Mouse (Mus musculus) CH12.LX (cell line): ENCODE results near the gene Hspb3. TPM values are rescaled to one million over a fixed set of nuclear protein-coding genes. Genes with fewer than 3 reads are reported as not detected.
A peak's percentile ranks its signal among the peaks of the same experiment; 100 is the strongest.

Experiments used
- DNase-seq: peaks from one replicate; pipeline ENCODE4 v3.0.0-alpha.2; 2013; ENCODE audit errors: extremely low read depth
- H3K27ac ChIP-seq: 2 replicates; pipeline ENCODE4 v1.5.1; 2012; ENCODE audit warnings: low read depth, mild to moderate bottlenecking, control low read depth, moderate library complexity; ENCODE audit not compliant: insufficient read depth
- H3K27me3 ChIP-seq: replicated peaks from 2 replicates; pipeline ENCODE3; 2012; ENCODE audit warnings: inconsistent platforms
- H3K36me3 ChIP-seq, 2 experiments: replicated peaks in 1 of 2; 2 replicates each; pipeline versions ENCODE3 to v1.6.1; 2012; ENCODE audit warnings: inconsistent platforms in 1 of 2, low read length in 1 of 2, mild to moderate bottlenecking in 1 of 2, mixed read lengths in 1 of 2, moderate library complexity in 1 of 2; ENCODE audit not compliant: control insufficient read depth in 1 of 2, insufficient read depth in 1 of 2
- H3K4me1 ChIP-seq, 2 experiments: 2 replicates each; pipeline ENCODE4 v1.6.1; 2012; ENCODE audit warnings: inconsistent platforms in 1 of 2, moderate library complexity in 1 of 2; ENCODE audit not compliant: insufficient read depth in 2 of 2, control insufficient read depth in 1 of 2
- H3K4me2 ChIP-seq: 2 replicates; pipeline ENCODE4 v1.6.1; 2012; ENCODE audit warnings: low read depth, mild to moderate bottlenecking, control low read depth; ENCODE audit not compliant: poor library complexity, insufficient read depth, severe bottlenecking
- H3K4me3 ChIP-seq, 3 experiments: fragments of 150-350 bp in 1 of 3; sonication (generic) in 1 of 3; replicated peaks in 1 of 3; 2 replicates each; pipeline versions ENCODE3 to v1.5.1; 2011 to 2012; ENCODE audit warnings: low read depth in 2 of 3, low read length in 2 of 3, mild to moderate bottlenecking in 2 of 3, moderate library complexity in 2 of 3, control low read depth in 1 of 3, improper control_type of control experiment in 1 of 3, inconsistent platforms in 1 of 3, mixed read lengths in 1 of 3; ENCODE audit not compliant: poor library complexity in 1 of 3
- H3K79me2 ChIP-seq: replicated peaks from 2 replicates; pipeline ENCODE4 v1.6.1; 2012; ENCODE audit warnings: mild to moderate bottlenecking, moderate library complexity; ENCODE audit not compliant: control insufficient read depth, poor library complexity, insufficient read depth, severe bottlenecking; ENCODE audit errors: extremely low read depth
- H3K9ac ChIP-seq: 2 replicates; pipeline ENCODE4 v1.6.1; 2012; ENCODE audit warnings: low read depth, mild to moderate bottlenecking, control low read depth, moderate library complexity; ENCODE audit not compliant: insufficient read depth
- H3K9me3 ChIP-seq: replicated peaks from 2 replicates; pipeline ENCODE3; 2012; ENCODE audit warnings: low read length, inconsistent platforms, mixed read lengths
- BHLHE40 ChIP-seq: IDR thresholded peaks from 2 replicates; pipeline ENCODE4 v1.6.1; 2011; ENCODE audit warnings: mild to moderate bottlenecking, low read depth, low read length, improper control_type of control experiment
- CHD1 ChIP-seq: IDR thresholded peaks from 2 replicates; pipeline ENCODE4 v1.6.1; 2012; ENCODE audit warnings: low read depth, low read length, improper control_type of control experiment, inconsistent platforms
- E2F4 ChIP-seq: IDR thresholded peaks from 2 replicates; pipeline ENCODE4 v1.6.1; 2011; ENCODE audit warnings: low read depth, low read length, improper control_type of control experiment; ENCODE audit not compliant: insufficient replicate concordance
- ELF1 ChIP-seq: IDR thresholded peaks from 2 replicates; pipeline ENCODE4 v1.6.1; 2014; ENCODE audit warnings: low read depth, mild to moderate bottlenecking, inconsistent platforms, low read length, improper control_type of control experiment
- EP300 ChIP-seq: IDR thresholded peaks from 2 replicates; pipeline ENCODE4 v1.6.1; 2011; ENCODE audit warnings: low read length, improper control_type of control experiment
- ETS1 ChIP-seq: conservative IDR thresholded peaks from 2 replicates; pipeline ENCODE4 v1.6.1; 2012; ENCODE audit warnings: low read depth, mild to moderate bottlenecking, inconsistent platforms, low read length, improper control_type of control experiment, moderate library complexity
- IRF4 ChIP-seq: IDR thresholded peaks from 2 replicates; pipeline ENCODE4 v1.6.1; 2014; ENCODE audit warnings: low read depth, mild to moderate bottlenecking, inconsistent platforms, low read length, improper control_type of control experiment
- JUN ChIP-seq: IDR thresholded peaks from 2 replicates; pipeline ENCODE4 v1.6.1; 2011; ENCODE audit warnings: low read depth, mild to moderate bottlenecking, low read length, improper control_type of control experiment, moderate library complexity; ENCODE audit not compliant: insufficient read depth
- KAT2A ChIP-seq: IDR thresholded peaks from 2 replicates; pipeline ENCODE4 v1.6.1; 2012; ENCODE audit warnings: low read length, improper control_type of control experiment, inconsistent platforms; ENCODE audit not compliant: insufficient replicate concordance
- MAFK ChIP-seq: IDR thresholded peaks from 2 replicates; pipeline ENCODE4 v1.6.1; 2011; ENCODE audit warnings: low read length, improper control_type of control experiment; ENCODE audit not compliant: insufficient replicate concordance
- MAX ChIP-seq: IDR thresholded peaks from 2 replicates; pipeline ENCODE4 v1.6.1; 2011; ENCODE audit warnings: low read length, improper control_type of control experiment
- MAZ ChIP-seq: IDR thresholded peaks from 2 replicates; pipeline ENCODE4 v1.6.1; 2012; ENCODE audit warnings: low read depth, mild to moderate bottlenecking, inconsistent platforms, low read length, improper control_type of control experiment, moderate library complexity
- MEF2A ChIP-seq: IDR thresholded peaks from 2 replicates; pipeline ENCODE4 v1.6.1; 2014; ENCODE audit warnings: low read depth, mild to moderate bottlenecking, inconsistent platforms, low read length, improper control_type of control experiment, borderline replicate concordance
- MXI1 ChIP-seq: IDR thresholded peaks from 2 replicates; pipeline ENCODE4 v1.6.1; 2011; ENCODE audit warnings: mild to moderate bottlenecking, low read depth, low read length, improper control_type of control experiment
- MYC ChIP-seq: IDR thresholded peaks from 2 replicates; pipeline ENCODE4 v1.6.1; 2011; ENCODE audit warnings: low read depth, mild to moderate bottlenecking, improper control_type of control experiment, low read length
- NELFE ChIP-seq: IDR thresholded peaks from 2 replicates; pipeline ENCODE4 v1.6.1; 2011; ENCODE audit warnings: low read depth, low read length, improper control_type of control experiment
- NRF1 ChIP-seq: IDR thresholded peaks from 2 replicates; pipeline ENCODE4 v1.6.1; 2014; ENCODE audit warnings: low read depth, mild to moderate bottlenecking, inconsistent platforms, low read length, improper control_type of control experiment, moderate library complexity
- PAX5 ChIP-seq: IDR thresholded peaks from 2 replicates; pipeline ENCODE4 v1.6.1; 2012; ENCODE audit warnings: low read length, inconsistent platforms, mixed read lengths
- POLR2A ChIP-seq: IDR thresholded peaks from 2 replicates; pipeline ENCODE4 v1.6.1; 2011; ENCODE audit warnings: low read depth, mild to moderate bottlenecking, improper control_type of control experiment, low read length
- POLR2AphosphoS2 ChIP-seq: IDR thresholded peaks from 2 replicates; pipeline ENCODE4 v1.6.1; 2011; ENCODE audit warnings: low read depth, low read length, improper control_type of control experiment
- RAD21 ChIP-seq: IDR thresholded peaks from 2 replicates; pipeline ENCODE4 v1.6.1; 2011; ENCODE audit warnings: low read depth, mild to moderate bottlenecking, low read length, improper control_type of control experiment, moderate library complexity
- RCOR1 ChIP-seq: conservative IDR thresholded peaks from 2 replicates; pipeline ENCODE4 v1.6.1; 2012; ENCODE audit warnings: low read depth, mild to moderate bottlenecking, inconsistent platforms, low read length, improper control_type of control experiment
- SIN3A ChIP-seq: IDR thresholded peaks from 2 replicates; pipeline ENCODE4 v1.6.1; 2012; ENCODE audit warnings: low read length, improper control_type of control experiment, inconsistent platforms
- TBP ChIP-seq: conservative IDR thresholded peaks from 2 replicates; pipeline ENCODE4 v1.6.1; 2011; ENCODE audit warnings: low read depth, low read length, improper control_type of control experiment
- TCF12 ChIP-seq: IDR thresholded peaks from 2 replicates; pipeline ENCODE4 v1.6.1; 2014; ENCODE audit warnings: low read depth, mild to moderate bottlenecking, inconsistent platforms, low read length, improper control_type of control experiment
- UBTF ChIP-seq: IDR thresholded peaks from 2 replicates; pipeline ENCODE4 v1.6.1; 2012; ENCODE audit warnings: low read depth, mild to moderate bottlenecking, inconsistent platforms, low read length, improper control_type of control experiment, moderate library complexity
- USF1 ChIP-seq: IDR thresholded peaks from 2 replicates; pipeline ENCODE4 v1.6.1; 2014; ENCODE audit warnings: low read depth, mild to moderate bottlenecking, inconsistent platforms, low read length, improper control_type of control experiment
- USF2 ChIP-seq: conservative IDR thresholded peaks from 2 replicates; pipeline ENCODE4 v1.6.1; 2011; ENCODE audit warnings: low read depth, low read length, improper control_type of control experiment
- ZMIZ1 ChIP-seq: IDR thresholded peaks from 2 replicates; pipeline ENCODE4 v1.6.1; 2012; ENCODE audit warnings: low read depth, mild to moderate bottlenecking, inconsistent platforms, low read length, improper control_type of control experiment
- ZNF384 ChIP-seq: IDR thresholded peaks from 2 replicates; pipeline ENCODE4 v1.6.1; 2012; ENCODE audit warnings: low read depth, low read length, improper control_type of control experiment, inconsistent platforms
- dilution Hi-C: fragments of 300-500 bp; cut with MboI; formaldehyde crosslinking; loops from 2 replicates; pipeline ENCODE4 v1.14.3; 2020; ENCODE audit warnings: low sequenced_read_pairs; ENCODE audit not compliant: extremely low pct_unique_long_range_greater_than_20kb, extremely low pct_ligation_motif_present
- in situ Hi-C: fragments of 300-500 bp; cut with MboI; formaldehyde crosslinking; loops from 3 replicates; pipeline ENCODE4 v1.14.3; 2019; ENCODE audit warnings: low sequenced_read_pairs, low pct_ligation_motif_present, low pct_unique_long_range_greater_than_20kb, mixed read lengths
- polyA plus RNA-seq: library from polyadenylated mRNA; unstranded; fragments of >175 nt; gene quantifications from 2 replicates; pipeline ENCODE4 v1.2.1, GENCODE M21; 2012; ENCODE audit warnings: low read depth; ENCODE audit not compliant: insufficient read length
- total RNA-seq, 2 experiments: library from RNA; depleted of rRNA; stranded (reverse); fragments of 300-350 nt in 1 of 2; fragments of >200 nt in 1 of 2; gene quantifications; 2 replicates each; pipeline ENCODE4 v1.2.3; 2012 to 2014

Hspb3 gene
- total and polyA plus RNA-seq, 3 experiments = not detected

DNA sequence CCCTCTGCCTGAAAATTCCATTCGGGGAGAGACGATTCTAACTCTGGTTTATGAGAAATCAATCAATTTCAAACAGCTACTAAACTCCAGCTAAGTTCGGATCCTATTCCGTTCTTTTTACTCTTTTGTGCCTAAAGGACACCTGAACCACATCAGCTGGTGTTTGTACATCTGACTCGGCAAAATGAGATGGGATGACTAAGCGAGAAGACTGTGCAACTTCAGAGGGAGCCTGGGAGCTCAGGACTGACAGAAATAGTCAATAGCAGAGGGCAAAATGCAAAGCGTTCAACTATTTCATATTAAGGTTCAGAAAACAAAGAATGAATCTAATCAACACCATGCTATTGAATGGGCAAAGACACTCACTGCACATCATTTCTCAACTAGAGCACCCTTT, 407 bp upstream of the Hspb3 start:
- Histone ChIP-seq H3K4me2 (no peak overlapping the region), H3K4me3 (no peak overlapping the region), H3K79me2 (no peaks in the 10 kb centered on the region), H3K36me3 (no peaks in the 10 kb centered on the region), H3K27me3 (no peaks in the 10 kb centered on the region), H3K9ac (no peak overlapping the region), H3K9me3 (no peaks in the 10 kb centered on the region), H3K27ac (no peak overlapping the region), H3K4me1 (peaks cover 0 to 10% of the 10 kb centered on the region in 2 experiments; a peak in 2 of 4 replicates)
- dilution Hi-C loops (no loop called here), in situ Hi-C loops (no loop called here)
- no peak for DNase-seq
- no peak for TF ChIP-seq RCOR1
- TF ChIP-seq IRF4 = no peak
- no peak for TF ChIP-seq POLR2AphosphoS2
- no peak for TF ChIP-seq MYC
- TF ChIP-seq JUN = no peak
- TF ChIP-seq ZNF384 = no peak
- no peak for TF ChIP-seq TBP
- TF ChIP-seq UBTF = no peak
- TF ChIP-seq BHLHE40 = no peak
- no peak for TF ChIP-seq MAFK
- TF ChIP-seq ETS1 = no peak

DNA sequence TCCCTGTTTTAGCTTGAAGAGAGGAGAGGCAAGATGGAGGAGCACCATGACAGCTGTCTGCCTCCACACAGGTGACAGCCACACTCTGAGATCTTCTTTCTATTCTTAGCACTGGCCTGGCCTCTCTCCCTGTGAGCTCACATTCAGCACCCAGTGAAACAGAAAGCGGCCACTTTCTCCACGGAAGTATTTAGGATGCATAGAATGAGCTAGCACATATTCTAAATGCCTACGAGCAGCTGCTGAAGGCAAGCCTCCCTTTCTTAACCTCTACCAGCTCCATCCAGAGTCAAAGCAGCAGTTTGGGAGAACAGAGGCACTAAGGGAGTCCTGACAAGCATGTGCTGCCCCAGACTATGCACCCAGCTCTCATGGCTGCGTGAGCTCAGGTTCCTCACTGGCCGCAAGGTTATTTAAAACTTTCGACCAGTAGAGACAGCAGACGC, 1.6 kb downstream of the Hspb3 start:
- dilution Hi-C loops = no loop called here
- DNase-seq = peak; percentile 49
- no peak overlapping the region for H3K4me3 ChIP-seq
- peak overlapping the region; percentile 1; the same call in 1 of the 2 replicates for H3K9ac ChIP-seq
- in situ Hi-C loops = no loop called here
- H3K27ac ChIP-seq = no peak overlapping the region
- H3K4me1 ChIP-seq = peaks cover 0 to 10% of the 10 kb centered on the region in 2 experiments; a peak in 2 of 4 replicates
- H3K9me3 ChIP-seq = no peaks in the 10 kb centered on the region
- no peaks in the 10 kb centered on the region for H3K27me3 ChIP-seq
- no peaks in the 10 kb centered on the region for H3K36me3 ChIP-seq
- H3K4me2 ChIP-seq = peak overlapping the region; percentile 81
- no peaks in the 10 kb centered on the region for H3K79me2 ChIP-seq
- TF ChIP-seq MAFK (0 out of 2 replicates have a peak, but pooled peaks have one; percentile 15), NRF1 (no peak), IRF4 (peak; percentile 20; the same call in 1 of the 2 replicates), ELF1 (peak; percentile 37; the same call in 1 of the 2 replicates), KAT2A (no peak), MAZ (0 out of 2 replicates have a peak, but pooled peaks have one; percentile 30), MAX (peak; percentile 52; the same call in 1 of the 2 replicates), TCF12 (0 out of 2 replicates have a peak, but pooled peaks have one; percentile 18), ETS1 (peak; percentile 55; the same call in 1 of the 2 replicates), USF1 (no peak), JUN (peak; percentile 23; the same call in 1 of the 2 replicates), ZNF384 (no peak), EP300 (peak; percentile 41; the same call in 1 of the 2 replicates), ZMIZ1 (no peak), PAX5 (no peak), TBP (no peak), POLR2A (no peak), POLR2AphosphoS2 (no peak), MXI1 (0 out of 2 replicates have a peak, but pooled peaks have one; percentile 40), UBTF (no peak), USF2 (no peak), MEF2A (peak; percentile 87), E2F4 (no peak), CHD1 (no peak), SIN3A (peak; percentile 51; the same call in 1 of the 2 replicates), NELFE (no peak), RAD21 (no peak), BHLHE40 (peak; percentile 73), RCOR1 (no peak)
